Mouse (Mus musculus) thymus, postnatal 4 days (tissue): ENCODE measurements around the gene A630095N17Rik.

Experiments used
- DNase-seq: peaks from one replicate; pipeline ENCODE4 v3.0.0; 2021

The A630095N17Rik gene

DNA sequence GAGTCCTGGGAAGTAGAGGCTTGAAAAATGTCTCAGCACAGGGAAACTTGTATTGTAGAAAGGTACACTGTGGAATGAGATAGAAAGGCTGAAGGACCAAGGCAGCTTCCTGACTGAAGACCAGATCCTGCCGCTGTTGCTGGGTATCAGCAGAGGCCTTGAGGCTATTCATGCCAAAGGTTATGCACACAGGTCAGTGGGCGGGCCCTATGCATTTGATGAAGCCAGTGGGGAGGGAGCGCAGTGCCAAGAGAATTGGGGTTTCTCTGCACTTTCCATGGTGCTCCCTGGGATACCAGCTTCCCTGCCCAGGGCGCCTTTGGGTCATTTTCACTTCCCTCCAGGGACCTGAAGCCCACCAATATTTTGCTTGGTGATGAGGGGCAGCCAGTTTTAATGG, 19.4 kb downstream of the A630095N17Rik start:
- no peak for DNase-seq

DNA sequence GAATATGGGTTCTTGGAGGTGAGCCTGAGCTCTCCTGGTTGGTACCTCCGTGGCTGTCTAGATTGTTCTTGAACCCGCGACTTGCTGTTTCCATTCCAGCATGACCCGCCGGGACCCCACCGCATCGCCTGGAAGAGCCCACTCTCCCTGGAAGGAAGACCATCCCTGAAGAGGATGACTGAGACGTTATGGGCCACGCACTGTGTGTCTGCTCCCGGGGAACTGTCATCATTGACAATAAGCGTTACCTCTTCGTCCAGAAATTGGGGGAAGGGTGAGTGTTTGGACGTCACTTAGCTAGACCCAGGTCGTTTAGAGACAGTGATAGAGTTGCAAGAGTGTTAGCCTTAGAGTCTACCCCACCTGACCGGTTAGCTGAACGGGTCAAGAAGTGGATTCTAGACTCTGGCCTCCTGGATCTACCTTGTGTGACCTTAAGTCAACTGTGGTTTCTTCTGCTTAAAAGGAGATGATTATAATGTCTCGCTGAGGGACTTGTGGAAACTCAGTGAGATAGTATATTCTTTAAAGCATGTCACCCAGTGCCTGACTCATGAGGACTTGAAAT, 20.7 kb downstream of the A630095N17Rik start:
- no peak for DNase-seq

DNA sequence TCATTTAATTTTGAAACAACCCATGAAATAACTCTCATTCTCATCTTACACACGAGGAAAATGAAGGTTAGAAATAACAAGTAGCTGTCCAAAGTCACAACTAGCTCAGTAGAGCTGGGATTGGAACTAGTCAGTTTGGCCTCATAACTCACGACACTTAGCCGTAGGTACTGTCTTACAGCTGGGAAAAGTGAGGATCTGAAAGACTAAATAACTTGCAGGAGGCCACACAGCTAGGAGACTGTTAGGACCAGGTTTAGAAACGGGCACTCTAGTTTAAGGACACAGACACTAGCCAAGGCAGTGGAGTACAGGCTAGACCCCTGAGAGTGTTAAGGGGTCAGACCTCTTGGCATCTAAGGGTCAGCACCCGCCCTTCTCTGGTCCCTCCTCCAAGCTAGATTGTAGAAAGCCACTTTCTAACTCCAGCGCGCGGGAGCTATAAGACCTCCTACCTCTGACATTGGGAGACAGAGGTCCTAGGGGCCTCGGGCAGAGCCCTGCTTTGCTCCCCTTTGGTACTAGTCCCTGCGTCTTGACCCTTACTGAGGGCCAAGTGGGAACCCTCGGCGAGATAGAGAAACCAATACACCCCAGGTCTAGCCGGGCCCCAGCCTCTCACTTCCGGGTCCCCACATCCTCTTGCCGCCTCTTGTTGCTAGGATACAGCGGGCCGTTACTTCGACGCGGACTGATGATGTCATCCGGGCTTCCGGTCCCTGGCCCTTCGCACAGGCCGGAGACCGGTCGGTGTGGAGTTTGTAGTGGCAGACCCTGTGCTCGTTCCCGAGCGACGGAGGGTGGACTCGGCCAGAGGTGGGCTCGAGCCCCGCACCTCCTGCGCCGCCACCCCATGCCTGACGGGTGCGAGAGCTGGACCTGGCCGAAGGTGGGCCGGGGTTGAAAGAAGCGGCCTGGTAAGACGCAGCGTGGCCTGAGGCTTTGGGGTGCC, 21.5 kb downstream of the A630095N17Rik start, which contains the start of the genes Glb1l and Stk16:
TSS of gene Glb1l (minus strand) at position 678 of the 952 bp plus-strand sequence.
TSS of gene Stk16 (plus strand) at position 703 of the 952 bp plus-strand sequence.
- DNase-seq, result peak; percentile 96

DNA sequence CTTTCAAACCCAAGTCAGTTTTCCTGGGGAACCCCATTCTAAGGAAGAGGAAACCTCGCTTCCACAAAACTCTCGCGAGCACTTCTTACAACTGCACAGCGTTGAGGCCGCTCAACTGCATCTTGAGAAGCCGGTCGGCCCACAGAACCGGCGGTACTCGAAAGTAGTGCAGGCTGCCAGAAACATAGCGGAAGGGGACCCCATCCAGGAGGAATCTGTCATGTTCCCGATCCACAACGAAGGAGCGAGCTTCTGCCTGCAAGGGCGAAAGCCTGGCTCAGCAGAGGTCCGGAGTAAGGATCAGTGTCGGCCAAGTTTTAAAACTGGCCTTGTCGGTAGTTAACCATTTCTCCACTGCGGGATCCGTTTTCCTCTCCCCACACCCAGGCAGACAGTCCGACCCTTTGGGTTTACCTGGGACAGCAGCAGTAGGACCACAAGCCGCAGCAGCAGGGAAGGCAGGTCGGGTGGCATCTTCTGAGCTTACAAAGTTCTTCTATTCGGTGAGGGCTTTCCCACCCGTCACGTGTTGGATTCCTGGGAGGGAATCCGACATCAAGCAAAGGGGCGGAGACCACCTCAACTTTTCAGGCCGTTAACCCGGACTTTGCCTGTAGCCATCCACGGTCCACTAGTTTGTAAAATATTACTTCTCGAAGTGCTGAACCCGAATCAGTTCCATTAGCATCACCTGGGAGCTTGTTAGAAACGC, 22.8 kb downstream of the A630095N17Rik start:
- peak; percentile 58 for DNase-seq

DNA sequence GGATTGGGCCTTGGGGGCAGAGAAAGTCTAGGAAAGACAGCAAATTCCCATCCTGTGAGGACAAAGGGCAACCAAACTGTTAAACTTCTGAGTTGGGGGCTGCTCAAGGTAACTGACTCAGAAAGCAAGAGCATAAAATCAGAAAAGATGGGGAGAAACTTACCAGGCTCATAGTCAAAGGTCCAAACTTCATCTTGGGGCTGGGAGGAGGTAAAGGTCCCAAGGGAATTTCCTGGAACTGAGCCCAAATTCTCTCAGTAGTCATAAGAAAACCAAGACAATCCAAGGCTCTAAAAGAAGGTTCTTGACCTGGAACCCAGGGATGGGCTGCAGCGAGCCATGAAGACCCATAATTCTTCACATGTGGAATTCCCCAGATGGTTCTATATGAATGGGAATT, 30.7 kb downstream of the A630095N17Rik start:
- DNase-seq, result no peak

DNA sequence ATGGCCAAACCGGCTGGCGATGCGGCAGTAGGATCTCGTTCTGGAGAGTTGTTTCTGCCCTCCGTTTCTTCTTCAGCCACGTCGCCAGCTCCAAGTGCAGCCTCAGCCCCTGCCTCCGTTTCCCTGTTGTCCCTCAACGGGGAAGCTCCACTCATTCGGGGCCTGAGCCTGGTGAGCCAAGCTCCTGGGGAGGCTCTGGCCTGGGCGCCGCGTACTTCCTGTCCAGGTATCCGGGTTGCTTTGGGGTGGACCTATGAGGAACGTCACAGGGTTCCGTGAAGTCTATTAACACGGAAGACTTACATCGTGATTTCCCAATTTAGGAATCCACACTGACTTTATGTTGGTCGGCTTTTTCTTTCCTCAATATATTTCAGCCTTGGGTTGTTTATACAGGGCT, 39.5 kb downstream of the A630095N17Rik start:
- peak; percentile 44 for DNase-seq

DNA sequence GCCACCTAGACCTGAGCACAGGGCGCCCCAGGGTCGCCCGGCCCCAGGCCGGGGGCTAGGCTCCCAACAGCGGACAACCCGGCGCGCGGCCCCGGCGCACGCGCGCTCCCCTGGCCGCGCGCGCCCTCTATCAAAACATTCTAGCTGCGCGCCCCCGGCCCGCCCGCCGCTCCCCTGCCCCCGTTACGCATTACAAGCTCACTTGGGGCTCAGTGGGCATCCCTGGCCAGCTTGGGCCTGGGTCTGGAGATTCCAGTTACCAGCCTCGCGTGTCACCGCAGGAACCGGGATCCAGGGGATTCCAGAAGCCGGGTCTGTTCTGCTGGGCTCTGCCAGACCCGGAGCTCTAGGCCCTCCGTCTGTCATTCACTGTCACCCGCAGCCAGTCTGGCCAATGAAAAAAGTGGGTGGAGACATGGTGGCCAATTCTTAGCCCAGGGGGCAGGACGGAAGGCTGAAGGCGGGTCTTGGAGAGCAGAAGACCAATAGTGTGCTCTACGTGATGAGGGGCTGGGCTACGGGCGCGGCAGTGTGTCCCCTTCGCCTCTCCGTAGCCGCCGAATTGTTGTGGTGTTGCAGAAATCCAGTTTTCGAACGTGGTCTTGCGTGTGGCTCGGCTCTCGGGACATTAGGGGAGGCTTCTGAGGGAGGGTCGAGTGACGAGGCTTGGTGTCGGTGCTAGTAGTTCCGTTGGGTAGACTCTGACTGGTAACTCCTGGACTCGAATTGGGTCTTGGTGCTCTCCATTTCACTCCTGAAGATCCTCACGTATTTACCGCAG, 40.1 kb downstream of the A630095N17Rik start, which contains the start of the genes Ankzf1 and Atg9a:
TSS of gene Ankzf1 (plus strand) at position 530 of the 781 bp plus-strand sequence.
TSS of gene Atg9a (minus strand) at position 575 of the 781 bp plus-strand sequence.
- peak; percentile 89 for DNase-seq

DNA sequence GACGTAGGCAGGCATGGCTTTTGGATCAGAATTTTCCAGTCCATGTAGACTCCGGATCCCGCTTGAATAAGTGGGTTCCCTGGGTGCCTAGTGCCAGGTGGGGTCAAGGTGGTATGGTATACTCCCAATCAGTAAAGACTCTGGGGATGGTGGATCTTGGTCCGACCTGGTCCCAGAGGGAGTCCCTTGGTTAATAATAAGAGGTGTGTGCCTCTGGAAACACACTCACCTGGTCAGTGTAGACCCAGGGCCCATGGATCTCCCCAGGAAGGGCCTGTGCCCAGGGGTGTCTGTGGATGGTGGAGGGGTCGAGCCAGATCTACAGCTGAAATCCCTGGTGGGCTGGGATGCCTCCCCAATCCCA, 40.7 kb downstream of the A630095N17Rik start:
- no peak for DNase-seq

DNA sequence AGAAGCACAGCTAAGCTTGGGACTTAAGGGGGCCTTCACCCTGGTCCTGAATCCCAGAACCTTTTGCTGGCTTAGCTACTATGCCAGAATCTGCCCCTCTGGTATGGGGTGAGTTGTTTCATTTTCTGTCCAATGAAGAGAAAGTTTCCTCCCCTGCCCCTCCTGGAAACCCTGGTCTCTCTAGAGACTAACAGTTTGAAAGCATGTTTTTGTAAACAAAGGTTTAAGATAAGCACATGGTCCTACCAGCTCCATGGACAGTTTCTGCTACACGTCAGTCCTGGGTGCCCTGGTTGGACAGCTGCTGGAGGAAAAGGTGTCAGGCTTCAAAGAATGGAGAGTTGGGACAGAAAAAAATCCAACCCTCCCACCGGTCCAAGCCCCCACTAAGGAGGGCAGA, 41.3 kb downstream of the A630095N17Rik start:
- DNase-seq, result no peak

DNA sequence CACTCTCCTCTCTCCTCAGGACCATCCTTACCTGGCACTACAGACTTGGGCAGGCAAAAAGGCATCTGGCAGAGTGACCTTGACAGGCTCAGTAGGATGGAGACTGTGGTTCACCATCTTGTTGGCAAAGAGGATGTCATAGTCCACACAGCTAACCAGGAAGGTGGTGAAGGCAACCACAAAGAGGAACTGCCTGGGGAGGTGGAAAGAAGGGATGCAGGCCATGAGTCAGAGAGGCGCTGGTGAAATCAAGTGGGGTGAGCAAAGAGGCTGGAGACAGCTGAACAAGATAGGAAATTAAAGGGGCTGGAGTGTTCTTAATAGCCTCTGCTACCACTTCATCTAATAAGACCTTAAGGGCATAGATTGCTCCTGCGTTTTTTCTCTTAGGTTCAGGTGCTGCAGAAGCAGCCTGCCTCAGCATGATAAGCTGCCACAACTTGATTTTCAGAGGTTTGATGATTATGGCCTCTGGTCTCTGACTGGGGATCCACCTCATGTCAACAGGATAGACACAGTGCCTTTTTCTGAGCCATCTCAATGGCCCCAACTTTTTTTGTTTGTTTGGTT, 43.9 kb downstream of the A630095N17Rik start:
- DNase-seq, result no peak

DNA sequence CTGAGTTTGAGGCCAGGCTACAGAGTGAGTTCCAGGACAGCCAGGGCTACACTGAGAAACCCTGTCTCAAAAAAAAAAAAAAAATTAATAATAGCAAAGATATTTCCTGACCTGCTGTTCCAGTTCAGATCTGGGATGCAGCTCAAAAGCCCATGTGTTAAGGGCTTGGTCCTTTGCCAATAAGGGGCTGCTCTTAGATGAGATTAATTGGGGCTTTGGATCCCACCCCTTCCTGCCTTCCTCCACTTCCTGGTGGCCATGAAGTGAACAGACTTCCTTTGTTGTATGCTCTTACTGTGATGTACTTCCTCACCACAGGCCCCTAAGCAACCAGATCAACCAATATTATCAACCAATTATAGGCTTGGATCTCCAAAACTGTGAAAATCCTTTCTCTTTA, 44.8 kb downstream of the A630095N17Rik start:
- DNase-seq, result no peak

DNA sequence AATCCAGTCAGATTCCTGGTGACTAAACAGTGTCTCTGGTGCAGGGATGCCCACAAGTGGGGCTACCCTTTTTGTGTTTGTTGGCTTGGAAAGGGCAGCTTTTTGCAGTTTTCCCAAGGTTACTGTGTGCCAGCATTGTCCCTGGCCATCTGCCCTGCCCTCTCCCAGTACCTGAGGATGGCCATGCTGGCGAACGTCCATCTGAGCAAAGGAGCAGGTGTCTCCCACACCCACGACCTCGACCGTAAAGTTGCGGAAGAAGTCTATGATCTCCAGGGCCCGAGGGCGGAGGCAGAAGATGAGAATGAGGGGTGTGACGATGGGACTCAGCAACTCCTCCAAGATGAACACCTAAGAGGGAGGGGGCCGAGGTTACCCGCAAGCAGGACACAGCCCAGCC, 46.4 kb downstream of the A630095N17Rik start:
- no peak for DNase-seq

DNA sequence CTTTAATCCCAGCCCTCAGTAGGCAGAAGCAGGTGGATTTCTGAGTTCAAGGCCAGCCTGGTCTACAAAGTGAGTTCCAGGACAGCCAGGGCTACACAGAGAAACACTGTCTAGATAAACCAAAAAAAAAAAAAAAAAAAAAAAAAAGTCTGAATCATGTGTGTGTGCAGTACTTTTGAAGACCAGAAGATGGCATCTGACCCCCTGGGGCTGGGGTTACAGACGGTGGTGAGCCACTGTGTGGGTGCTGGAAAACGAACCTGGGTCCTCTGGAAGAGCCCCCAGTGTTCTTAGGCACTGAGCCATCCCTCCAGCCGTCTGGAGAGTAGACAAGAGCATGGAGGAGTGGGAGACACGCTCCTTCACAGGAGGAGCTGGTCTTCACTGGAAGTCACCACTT, 49.7 kb downstream of the A630095N17Rik start:
- no peak for DNase-seq

DNA sequence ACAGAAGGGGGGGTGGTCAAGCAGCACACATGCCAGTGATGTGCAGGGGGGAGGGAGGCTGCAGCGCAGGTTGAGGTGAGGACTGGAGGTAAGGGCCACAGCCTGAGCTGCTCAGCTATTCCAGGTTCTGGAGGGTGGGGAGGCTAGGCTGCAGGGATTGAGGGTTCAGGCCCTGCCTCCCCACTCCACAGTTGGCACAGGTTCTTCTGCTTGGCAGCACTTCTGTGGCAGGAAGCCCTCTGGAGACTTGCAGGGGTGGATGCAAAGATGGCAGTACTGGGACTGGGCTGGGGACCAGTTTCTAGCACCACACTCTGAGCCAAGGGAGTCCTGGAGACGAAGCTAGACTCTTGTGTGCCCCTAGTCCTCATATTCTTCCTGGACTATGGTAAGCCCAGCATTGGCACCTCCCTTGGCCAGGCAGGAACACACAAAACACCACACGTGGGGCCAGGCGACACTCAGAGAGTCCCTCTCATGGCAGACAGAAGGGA, 50.5 kb downstream of the A630095N17Rik start:
- DNase-seq, result no peak

DNA sequence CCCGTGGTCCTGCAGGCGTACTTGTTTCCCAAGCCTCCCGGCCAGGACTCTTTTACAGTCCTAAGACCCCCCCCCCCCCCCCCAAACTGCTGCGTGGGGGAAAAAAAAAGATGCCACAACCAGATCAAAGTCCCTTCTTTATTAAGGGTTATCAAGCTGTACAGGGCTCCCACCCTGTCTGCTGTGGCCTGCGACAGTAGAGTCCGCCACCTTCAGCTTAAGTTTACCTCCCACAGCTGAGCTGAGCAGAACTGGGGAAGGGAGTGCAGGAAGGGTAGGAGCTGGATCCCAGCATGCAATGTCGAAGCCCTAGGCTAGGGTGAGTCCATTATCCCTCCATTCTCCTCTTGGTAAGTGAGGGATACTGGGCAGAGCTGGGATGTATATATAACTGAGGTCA, 51.2 kb downstream of the A630095N17Rik start:
- no peak for DNase-seq

DNA sequence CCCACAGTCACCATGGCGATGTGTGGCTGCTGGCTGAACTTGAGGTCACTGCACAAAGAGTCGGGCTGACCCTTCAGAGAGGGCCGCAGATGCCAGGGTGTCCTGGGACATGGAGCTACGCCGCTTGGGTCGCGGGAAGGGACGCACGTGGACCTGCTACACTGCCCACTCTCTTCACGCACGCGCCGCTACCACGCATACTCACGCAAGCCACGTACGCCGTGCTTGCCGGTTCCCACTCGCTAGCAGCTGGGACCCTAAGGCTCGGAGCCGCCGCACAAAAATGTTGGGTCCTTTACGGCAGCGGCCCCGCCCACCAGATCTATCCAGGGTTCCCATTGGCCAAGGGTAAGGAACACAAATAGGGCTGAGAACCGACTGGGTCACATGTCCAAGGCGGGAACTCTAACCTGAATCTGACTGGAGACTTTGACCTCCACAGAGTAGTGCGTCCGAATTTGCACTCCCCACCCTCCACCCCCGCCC, 51.8 kb downstream of the A630095N17Rik start, which contains the start of gene Abcb6:
TSS of gene Abcb6 (minus strand) at position 288 of the 486 bp plus-strand sequence.
- DNase-seq, result peak; percentile 90

DNA sequence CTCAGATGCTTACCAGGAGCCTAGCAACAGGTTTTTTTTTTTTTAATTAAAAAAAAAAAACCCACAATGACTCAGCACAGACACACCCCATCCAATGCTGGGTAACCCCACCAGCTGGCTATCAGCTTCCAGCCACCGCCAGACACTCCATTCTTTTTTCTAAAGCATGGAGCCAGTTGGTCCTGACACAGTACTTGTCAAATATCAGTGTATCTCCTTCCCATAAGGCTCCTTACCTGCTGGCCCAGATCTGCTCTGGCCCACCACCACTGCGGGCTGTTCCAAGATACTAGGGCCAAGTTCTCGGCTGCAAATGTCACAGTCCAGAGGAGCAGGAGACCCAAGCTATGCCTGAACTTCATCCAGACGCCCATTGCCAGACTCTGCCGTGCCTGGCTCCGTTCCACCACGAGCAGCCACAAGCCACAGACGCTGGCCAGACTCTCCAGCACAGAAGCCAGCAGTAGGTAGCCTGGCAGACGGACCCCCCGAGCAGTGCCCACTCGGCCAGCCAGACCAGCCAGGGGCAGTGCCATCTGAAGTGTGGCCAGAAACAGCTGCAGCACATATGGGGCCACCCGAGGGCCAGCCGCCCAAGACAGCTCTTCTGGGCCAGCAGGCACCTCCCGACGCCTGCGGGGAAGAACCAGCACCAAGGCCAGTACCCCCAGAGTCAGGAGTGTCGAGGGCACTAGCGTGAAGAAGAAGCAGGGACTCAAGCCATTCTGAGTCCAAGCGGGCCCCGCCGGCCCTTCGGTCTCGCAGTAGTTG, 52.4 kb downstream of the A630095N17Rik start:
- DNase-seq, result no peak
